Mouse (Mus musculus) lung, postnatal 36 days (tissue): Measurements from ENCODE around the gene Gm45711.
"Not testable (repeated sequence)": the region's sequence is repeated elsewhere in the genome, so short reads cannot be mapped to it uniquely, and the experiment has no call there.

ENCODE experiments used
- DNase-seq: peaks from one replicate; pipeline ENCODE4 v3.0.0; 2022; ENCODE audit warnings: mixed read lengths

The Gm45711 gene

GRCm38 (mm10) chr8:104309441-104310155 lies at the start of gene Gm45711, which contains the start of gene Cmtm1:
TSS of gene Gm45711 (minus strand) at chr8:104310081.
TSS of gene Cmtm1 (minus strand) at chr8:104310145.
- not testable (repeated sequence) for DNase-seq

- no peak for DNase-seq
Measured at GRCm38 (mm10) chr8:104358637-104359036, 48.8 kb upstream of the Gm45711 start.

GRCm38 (mm10) chr8:104354504-104354903 lies 44.6 kb upstream of the Gm45711 start:
- no peak for DNase-seq

- no peak for DNase-seq
Measured at GRCm38 (mm10) chr8:104353186-104353585, 43.3 kb upstream of the Gm45711 start.

- no peak for DNase-seq
Measured at GRCm38 (mm10) chr8:104350047-104350446, 40.2 kb upstream of the Gm45711 start.

- no peak for DNase-seq
Measured at GRCm38 (mm10) chr8:104348971-104349370, 39.1 kb upstream of the Gm45711 start.

- no peak for DNase-seq
Measured at GRCm38 (mm10) chr8:104346706-104347105, 36.8 kb upstream of the Gm45711 start.

- DNase-seq, result no peak
Measured at GRCm38 (mm10) chr8:104344622-104345021, 34.7 kb upstream of the Gm45711 start.

- peak; percentile 90 for DNase-seq
Measured at GRCm38 (mm10) chr8:104343957-104344356, 34.1 kb upstream of the Gm45711 start.

GRCm38 (mm10) chr8:104342426-104342825 lies 32.5 kb upstream of the Gm45711 start:
- DNase-seq, result no peak

- DNase-seq, result no peak
Measured at GRCm38 (mm10) chr8:104341678-104342077, 31.8 kb upstream of the Gm45711 start.

GRCm38 (mm10) chr8:104341106-104341561 lies 31.3 kb upstream of the Gm45711 start:
- peak; percentile 87 for DNase-seq

GRCm38 (mm10) chr8:104340233-104341105 lies 30.6 kb upstream of the Gm45711 start:
- DNase-seq, result peak; percentile 88

GRCm38 (mm10) chr8:104339983-104340232 lies 30.0 kb upstream of the Gm45711 start:
- no peak for DNase-seq

GRCm38 (mm10) chr8:104339229-104339982 lies 29.5 kb upstream of the Gm45711 start, which contains the start of gene Cmtm3:
TSS of gene Cmtm3 (plus strand) at chr8:104339410.
- peak; percentile 45 for DNase-seq

GRCm38 (mm10) chr8:104337890-104338289 lies 28.0 kb upstream of the Gm45711 start:
- no peak for DNase-seq

- DNase-seq, result no peak
Measured at GRCm38 (mm10) chr8:104336806-104337205, 26.9 kb upstream of the Gm45711 start.

GRCm38 (mm10) chr8:104334196-104334595 lies 24.3 kb upstream of the Gm45711 start:
- DNase-seq, result peak; percentile 71

GRCm38 (mm10) chr8:104333786-104334185 lies 23.9 kb upstream of the Gm45711 start:
- DNase-seq, result peak; percentile 49

- DNase-seq, result no peak
Measured at GRCm38 (mm10) chr8:104332665-104333631, 23.1 kb upstream of the Gm45711 start.

GRCm38 (mm10) chr8:104321930-104322329 lies 12.0 kb upstream of the Gm45711 start, which contains the start of gene Cmtm2b:
TSS of gene Cmtm2b (plus strand) at chr8:104322230.
- not testable (repeated sequence) for DNase-seq

- not testable (repeated sequence) for DNase-seq
Measured at GRCm38 (mm10) chr8:104321267-104321666, 11.4 kb upstream of the Gm45711 start, which contains the start of gene Gm11020. TSS of gene Gm11020 (plus strand) at chr8:104321567.
